Mouse (Mus musculus) E14TG2a.4 (cell line): ENCODE results near the gene Gba.

ENCODE experiments used
- CTCF ChIP-seq: conservative IDR thresholded peaks from 2 replicates; pipeline ENCODE4 v1.5.1; 2014; ENCODE audit warnings: low read length
- NANOG ChIP-seq: IDR thresholded peaks from 2 replicates; pipeline ENCODE4 v1.6.1; 2014; ENCODE audit warnings: borderline replicate concordance, low read length, mixed read lengths
- POU5F1 ChIP-seq: IDR thresholded peaks from 2 replicates; pipeline ENCODE4 v1.6.1; 2014; ENCODE audit warnings: low read length, borderline replicate concordance

GRCm38 (mm10) chr3:89159211-89159610 is 43.5 kb upstream of the Gba start:
- no peak for TF ChIP-seq CTCF
- no peak for TF ChIP-seq NANOG
- no peak for TF ChIP-seq POU5F1
